Comparison of ENCODE assay signal across 12 mouse cellular contexts in the genomic region with DNA sequence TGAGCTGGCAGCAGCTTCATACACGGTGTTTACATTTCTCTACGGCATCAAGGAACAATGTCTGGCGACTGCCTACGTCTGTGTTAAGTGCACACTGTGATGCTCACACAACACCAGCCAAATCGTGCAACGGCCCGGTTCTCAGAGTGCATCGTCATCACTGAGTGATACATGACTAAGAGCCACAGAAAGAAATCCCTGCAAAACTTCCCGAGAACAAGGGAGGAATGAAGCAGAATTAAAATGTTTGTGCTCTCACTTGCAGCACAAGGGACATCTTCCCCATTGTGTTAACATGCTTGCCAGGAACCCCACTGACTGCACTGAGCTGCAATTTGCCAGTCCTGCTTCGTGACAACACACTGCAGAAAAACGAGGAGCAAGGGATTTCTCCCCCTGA.
DNase-seq lines count a peak whose midpoint lies in the region; ATAC-seq and TF ChIP-seq lines count a peak whose summit lies in the region.
"Had no signal": no experiment of that assay in that cellular context is flagged by ENCODE, and none has a peak within 500 bp of the region (broad histone marks: within the 10 kb centered on the region; RNA-seq: fewer than 3 reads in every experiment).

No protein-coding gene starts in this region.

- H3K9me3 ChIP-seq in forebrain, embryonic 16.5 days (ENCODE audit: control insufficient read depth, low read length): no peaks in the 10 kb centered on the region
- no peaks in the 10 kb centered on the region for H3K9me3 ChIP-seq in midbrain, embryonic 12.5 days
- H3K9me3 ChIP-seq: liver, embryonic 12.5 days had no signal

- peak; percentile 51 for ATAC-seq in forebrain, embryonic 16.5 days
- ATAC-seq in midbrain, embryonic 12.5 days (ENCODE audit: low FRiP score, low read depth): no peak
- ATAC-seq: intestine, embryonic 16.5 days; liver, embryonic 12.5 days had no signal

- peak overlapping the region; percentile 10; the same call in 1 of the 2 replicates for H3K4me2 ChIP-seq in forebrain, embryonic 16.5 days (ENCODE audit: low read length)
- peak overlapping the region; percentile 26 for H3K4me2 ChIP-seq in midbrain, embryonic 12.5 days (replicated peaks)
- H3K4me2 ChIP-seq: heart, embryonic 11.5 days; liver, embryonic 12.5 days had no signal

- no peak overlapping the region for H3K4me3 ChIP-seq in forebrain, embryonic 16.5 days (replicated peaks; ENCODE audit: low read length)
- no peak overlapping the region for H3K4me3 ChIP-seq in midbrain, embryonic 12.5 days
- H3K4me3 ChIP-seq: layer of hippocampus, adult 2 months; liver, embryonic 12.5 days had no signal

- H3K27ac ChIP-seq in forebrain, embryonic 16.5 days (ENCODE audit: low read length): no peak overlapping the region
- no peak overlapping the region for H3K27ac ChIP-seq in midbrain, embryonic 12.5 days (replicated peaks)
- H3K27ac ChIP-seq: layer of hippocampus, adult 2 months; liver, embryonic 12.5 days had no signal

- H3K9ac ChIP-seq in forebrain, embryonic 16.5 days (replicated peaks; ENCODE audit: low read depth, low read length): no peak overlapping the region; the same call in 1 of the 2 replicates
- 0 out of 2 replicates have a peak overlapping the region, but pooled peaks have one; percentile 21 for H3K9ac ChIP-seq in midbrain, embryonic 12.5 days (replicated peaks)
- H3K9ac ChIP-seq: liver, embryonic 12.5 days had no signal

- WGBS in forebrain, embryonic 16.5 days: 10% methylated on average over 11 of the region's 11 CpGs
- 18% methylated on average over 11 of the region's 11 CpGs for WGBS in midbrain, embryonic 12.5 days

- TF ChIP-seq POLR2A in brain, embryonic 14.5 days (IDR thresholded peaks at IDR 0.05; ENCODE audit: borderline replicate concordance, extremely low read depth, insufficient read depth, insufficient read length, poor library complexity, severe bottlenecking): no peak

- H3K36me3 ChIP-seq in forebrain, embryonic 16.5 days (ENCODE audit: control insufficient read depth, insufficient read depth): no peaks in the 10 kb centered on the region
- H3K36me3 ChIP-seq in midbrain, embryonic 12.5 days: no peaks in the 10 kb centered on the region
- H3K36me3 ChIP-seq: liver, embryonic 12.5 days had no signal

- no peak for TF ChIP-seq CTCF in brain, embryonic 14.5 days (IDR thresholded peaks at IDR 0.05; ENCODE audit: borderline replicate concordance, extremely low read depth, insufficient read depth, insufficient read length)

- H3K27me3 ChIP-seq in forebrain, embryonic 16.5 days (replicated peaks; ENCODE audit: control insufficient read depth, insufficient read depth, low read length): no peaks in the 10 kb centered on the region
- no peaks in the 10 kb centered on the region for H3K27me3 ChIP-seq in midbrain, embryonic 12.5 days
- H3K27me3 ChIP-seq: liver, embryonic 12.5 days had no signal

- peaks cover 13% of the 10 kb centered on the region for H3K4me1 ChIP-seq in forebrain, embryonic 16.5 days (replicated peaks; ENCODE audit: control insufficient read depth, insufficient read depth, low read length)
- H3K4me1 ChIP-seq in midbrain, embryonic 12.5 days: peaks cover 13% of the 10 kb centered on the region
- H3K4me1 ChIP-seq: liver, embryonic 12.5 days had no signal

- DNase-seq in 3134 (ENCODE audit: extremely low read depth, insufficient read length, low spot score): peak; percentile 10
- peak; percentile 75 for DNase-seq in brain, embryonic 14.5 days (ENCODE audit: low read depth)
- DNase-seq in MN1 (ENCODE audit: low spot score): no peak
- DNase-seq in thymus, postnatal 4 days: no peak
- no peak for DNase-seq in B cell, adult 2 months
- DNase-seq: thymus, adult 18-20 months had no signal

Comparison
In these comparisons a context has a peak if more than half of its experiments do, and no peak if none do; other contexts are left out.
1. DNase-seq: peak in 3134 (single experiment) and brain, embryonic 14.5 days (single experiment); none in MN1 (single experiment), thymus, postnatal 4 days (single experiment) and B cell, adult 2 months (0 of 2).